Mouse (Mus musculus) cerebellum, adult 18-20 months (tissue): ENCODE data around the gene Poldip3.

ENCODE experiments used
- DNase-seq, 2 experiments: peaks; one replicate each; pipeline ENCODE4 v3.0.0; 2021

The Poldip3 gene

DNA sequence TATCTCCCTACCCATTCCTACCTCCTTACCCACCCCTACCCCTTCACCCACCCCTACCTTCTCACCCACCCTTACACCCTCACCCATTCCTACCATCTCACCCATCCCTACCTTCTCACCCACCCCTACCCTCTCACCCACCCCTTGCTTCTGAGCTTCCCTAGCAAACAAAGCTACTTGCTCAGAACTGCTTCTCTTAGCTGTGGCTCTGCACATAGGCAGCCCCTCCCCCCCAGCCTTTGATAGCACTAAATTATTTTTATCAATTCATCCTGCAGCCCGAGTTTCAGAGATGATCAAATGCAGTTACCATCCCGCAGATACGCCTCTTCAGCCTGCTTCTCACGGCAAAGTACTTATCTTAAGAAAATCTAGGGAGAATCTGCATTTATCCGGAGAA lies 65.7 kb downstream of the Poldip3 start:
- DNase-seq: no peak
